Mouse (Mus musculus) brain, embryonic 14.5 days (tissue): ENCODE measurements around the gene Golph3l. TPM values are rescaled to one million over a fixed set of nuclear protein-coding genes. Genes with fewer than 3 reads are reported as not detected.
"Not testable (repeated sequence)": the region's sequence is repeated elsewhere in the genome, so short reads cannot be mapped to it uniquely, and the experiment has no call there.

Experiments
- DNase-seq: peaks from one replicate; pipeline ENCODE4 v3.0.0-alpha.2; 2011; ENCODE audit warnings: low read depth
- CTCF ChIP-seq: fragments of 200-500 bp; IDR thresholded peaks from 2 replicates; pipeline ENCODE4 v1.5.1; 2012; ENCODE audit warnings: inconsistent platforms, mild to moderate bottlenecking, moderate library complexity, borderline replicate concordance; ENCODE audit not compliant: insufficient read depth, insufficient read length; ENCODE audit errors: extremely low read depth
- POLR2A ChIP-seq: fragments of 200-500 bp; IDR thresholded peaks from 2 replicates; pipeline ENCODE4 v1.6.1; 2012; ENCODE audit warnings: mild to moderate bottlenecking, inconsistent platforms, borderline replicate concordance; ENCODE audit not compliant: poor library complexity, insufficient read depth, insufficient read length, severe bottlenecking; ENCODE audit errors: extremely low read depth
- polyA plus RNA-seq: library from polyadenylated mRNA; depleted of rRNA; stranded (reverse); fragments of >200 nt; gene quantifications from 2 replicates; pipeline ENCODE4 v1.2.3, GENCODE M21; 2012

The Golph3l gene
- polyA plus RNA-seq, 1 experiment = 22.5 TPM

GRCm38 (mm10) chr3:95587754-95588603, 755 bp upstream of the Golph3l start:
- DNase-seq = no peak
- no peak for TF ChIP-seq POLR2A
- TF ChIP-seq CTCF = no peak

GRCm38 (mm10) chr3:95598734-95599133, 10.0 kb downstream of the Golph3l start:
- TF ChIP-seq POLR2A (no peak), CTCF (no peak)
- DNase-seq = no peak

GRCm38 (mm10) chr3:95601287-95601686, 12.6 kb downstream of the Golph3l start:
- DNase-seq = no peak
- TF ChIP-seq POLR2A = no peak

- no peak for DNase-seq
- TF ChIP-seq POLR2A (no peak), CTCF (no peak)
These were observed 17.4 kb downstream of the Golph3l start for GRCm38 (mm10) chr3:95606096-95606495.

- no peak for DNase-seq
- no peak for TF ChIP-seq POLR2A
- no peak for TF ChIP-seq CTCF
These were observed 20.5 kb downstream of the Golph3l start for GRCm38 (mm10) chr3:95609195-95609594.

GRCm38 (mm10) chr3:95613996-95614395, 25.3 kb downstream of the Golph3l start:
- no peak for TF ChIP-seq POLR2A
- TF ChIP-seq CTCF = no peak
- no peak for DNase-seq

- TF ChIP-seq CTCF (no peak), POLR2A (no peak)
- no peak for DNase-seq
These were observed 29.8 kb downstream of the Golph3l start for GRCm38 (mm10) chr3:95618511-95618910.

GRCm38 (mm10) chr3:95621241-95621640, 32.5 kb downstream of the Golph3l start:
- DNase-seq = no peak
- TF ChIP-seq POLR2A (no peak), CTCF (no peak)

- not testable (repeated sequence) for DNase-seq
These were observed 33.7 kb downstream of the Golph3l start for GRCm38 (mm10) chr3:95622421-95622820.

GRCm38 (mm10) chr3:95623551-95623950, 34.8 kb downstream of the Golph3l start:
- no peak for DNase-seq
- TF ChIP-seq CTCF (no peak), POLR2A (no peak)

GRCm38 (mm10) chr3:95623991-95624515, 35.3 kb downstream of the Golph3l start:
- not testable (repeated sequence) for DNase-seq

GRCm38 (mm10) chr3:95624628-95625503, 36.1 kb downstream of the Golph3l start, which contains the start of gene Ensa:
Gene Ensa (plus strand): TSS chr3:95624993.
- TF ChIP-seq CTCF (no peak), POLR2A (peak; percentile 60; the same call in 1 of the 2 replicates)
- peak; percentile 100 for DNase-seq
